8 mouse cellular contexts compared by ENCODE assay signal in genomic region chr3:95041625-95042024, GRCm38 (mm10). TPM values are rescaled to one million over a fixed set of nuclear protein-coding genes. Genes with fewer than 3 reads are reported as not detected.
A peak's percentile ranks its signal among the peaks of the same experiment; 100 is the strongest.
DNase-seq lines count a peak whose midpoint lies in the region; ATAC-seq and TF ChIP-seq lines count a peak whose summit lies in the region.

No protein-coding gene starts in this region.

- peak overlapping the region; percentile 96 for H3K9ac ChIP-seq in heart, embryonic 15.5 days
- H3K9ac ChIP-seq in ES-Bruce4 (ENCODE audit: low read depth, poor library complexity, severe bottlenecking): peak overlapping the region; percentile 96
- H3K9ac ChIP-seq in forebrain, embryonic 16.5 days (replicated peaks; ENCODE audit: low read depth, low read length): peak overlapping the region; percentile 76
- H3K9ac ChIP-seq in liver, postnatal 0 days (replicated peaks): peak overlapping the region; percentile 84

- no peaks in the 10 kb centered on the region for H3K27me3 ChIP-seq in heart, embryonic 15.5 days
- H3K27me3 ChIP-seq in ES-Bruce4 (ENCODE audit: control insufficient read depth, insufficient read depth, low read length, poor library complexity, severe bottlenecking): no peaks in the 10 kb centered on the region
- no peaks in the 10 kb centered on the region for H3K27me3 ChIP-seq in forebrain, embryonic 16.5 days (replicated peaks; ENCODE audit: control insufficient read depth, insufficient read depth, low read length)
- no peaks in the 10 kb centered on the region for H3K27me3 ChIP-seq in liver, postnatal 0 days (ENCODE audit: insufficient read depth, low read length)

- ATAC-seq in heart, embryonic 15.5 days (replicated peaks; ENCODE audit: insufficient number of reproducible peaks, insufficient read depth, low FRiP score, low read depth): no peak
- no peak for ATAC-seq in forebrain, embryonic 16.5 days
- no peak for ATAC-seq in liver, postnatal 0 days

- H3K27ac ChIP-seq in heart, embryonic 15.5 days: no peak overlapping the region
- no peak overlapping the region for H3K27ac ChIP-seq in ES-Bruce4 (ENCODE audit: insufficient read depth, low read length)
- H3K27ac ChIP-seq in forebrain, embryonic 16.5 days (ENCODE audit: low read length): no peak overlapping the region
- peak overlapping the region; percentile 76 for H3K27ac ChIP-seq in liver, postnatal 0 days (ENCODE audit: low read depth)

- H3K4me1 ChIP-seq in heart, embryonic 15.5 days (replicated peaks): peaks cover 12% of the 10 kb centered on the region
- H3K4me1 ChIP-seq in ES-Bruce4 (ENCODE audit: control insufficient read depth, insufficient read depth, low read length): no peaks in the 10 kb centered on the region
- H3K4me1 ChIP-seq in forebrain, embryonic 16.5 days (replicated peaks; ENCODE audit: control insufficient read depth, insufficient read depth, low read length): peaks cover 11% of the 10 kb centered on the region
- peaks cover 9% of the 10 kb centered on the region for H3K4me1 ChIP-seq in liver, postnatal 0 days (ENCODE audit: insufficient read depth)

- peak overlapping the region; percentile 60 for H3K4me2 ChIP-seq in heart, embryonic 15.5 days
- peak overlapping the region; percentile 59 for H3K4me2 ChIP-seq in forebrain, embryonic 16.5 days (ENCODE audit: low read length)
- peak overlapping the region; percentile 73 for H3K4me2 ChIP-seq in liver, postnatal 0 days (ENCODE audit: low read depth, low read length)

- WGBS in heart, embryonic 15.5 days: 10% methylated on average over 3 of the region's 3 CpGs
- WGBS in forebrain, embryonic 16.5 days: 20% methylated on average over 3 of the region's 3 CpGs
- WGBS in liver, postnatal 0 days (ENCODE audit: insufficient replicate concordance): 14% methylated on average over 3 of the region's 3 CpGs

- peaks cover 14% of the 10 kb centered on the region for H3K36me3 ChIP-seq in heart, embryonic 15.5 days
- peaks cover 14% of the 10 kb centered on the region for H3K36me3 ChIP-seq in ES-Bruce4 (ENCODE audit: control insufficient read depth, insufficient read depth, low read length, poor library complexity, severe bottlenecking)
- no peaks in the 10 kb centered on the region for H3K36me3 ChIP-seq in forebrain, embryonic 16.5 days (ENCODE audit: control insufficient read depth, insufficient read depth)
- peaks cover 12% of the 10 kb centered on the region for H3K36me3 ChIP-seq in liver, postnatal 0 days (replicated peaks; ENCODE audit: insufficient read depth, low read length)

- TF ChIP-seq CTCF in ES-Bruce4 (IDR thresholded peaks at IDR 0.05; ENCODE audit: low read depth, low read length): no peak
- TF ChIP-seq CTCF in liver, postnatal 0 days (IDR thresholded peaks at IDR 0.05; ENCODE audit: low read depth): no peak

- no peaks in the 10 kb centered on the region for H3K9me3 ChIP-seq in heart, embryonic 15.5 days (replicated peaks)
- H3K9me3 ChIP-seq in ES-Bruce4 (replicated peaks; ENCODE audit: control insufficient read depth, insufficient read depth, low read length, poor library complexity, severe bottlenecking): no peaks in the 10 kb centered on the region
- no peaks in the 10 kb centered on the region for H3K9me3 ChIP-seq in forebrain, embryonic 16.5 days (ENCODE audit: control insufficient read depth, low read length)
- no peaks in the 10 kb centered on the region for H3K9me3 ChIP-seq in liver, postnatal 0 days (ENCODE audit: low read length)

- no peak for DNase-seq in heart, postnatal 4 days
- no peak for DNase-seq in liver, postnatal 0 days
- no peak for DNase-seq in retina, embryonic 14.5 days (ENCODE audit: low spot score)
- DNase-seq in spleen, postnatal 10 days (ENCODE audit: low spot score in 2 of 2): no peak
- DNase-seq in thymus, postnatal 0 days (ENCODE audit: low spot score): no peak

- H3K4me3 ChIP-seq in heart, embryonic 15.5 days: peak overlapping the region; percentile 91
- H3K4me3 ChIP-seq in ES-Bruce4 (ENCODE audit: low read depth, low read length): peak overlapping the region; percentile 95; the same call in 1 of the 2 replicates
- peak overlapping the region; percentile 73 for H3K4me3 ChIP-seq in forebrain, embryonic 16.5 days (replicated peaks; ENCODE audit: low read length)
- H3K4me3 ChIP-seq in liver, postnatal 0 days (ENCODE audit: low read depth, low read length): peak overlapping the region; percentile 83

- TF ChIP-seq EP300 in ES-Bruce4 (IDR thresholded peaks at IDR 0.05; ENCODE audit: insufficient read depth, low read depth, low read length): no peak
- no peak for TF ChIP-seq EP300 in liver, postnatal 0 days (IDR thresholded peaks at IDR 0.05; ENCODE audit: low read depth)

- no peak for TF ChIP-seq POLR2A in ES-Bruce4 (IDR thresholded peaks at IDR 0.05; ENCODE audit: insufficient read depth, low read length)

RNA-seq across cellular contexts. Expression of gene Psmd4, which starts 0.8 kb away (rescaled TPM):
- polyA plus RNA-seq in heart, embryonic 15.5 days (2015; fragmentation: Nextera tagmentation; extraction: Ambion mirVana): 168 and 198 TPM in 2 replicates
- 100 to 1,000 TPM; 145 to 147 TPM for total RNA-seq in heart, postnatal 4 days (2021)
- polyA plus RNA-seq in ES-Bruce4 (2011; ENCODE audit: insufficient read depth, insufficient read length, low read depth, missing spikeins): 286 and 316 TPM in 2 replicates
- 286 and 291 TPM in 2 replicates for polyA plus RNA-seq in forebrain, embryonic 16.5 days (2015; fragmentation: Nextera tagmentation; extraction: Ambion mirVana)
- polyA plus RNA-seq in liver, postnatal 0 days (2015; fragmentation: Nextera tagmentation; extraction: Ambion mirVana): 142 and 143 TPM in 2 replicates
- 310 and 313 TPM in 2 replicates for polyA plus RNA-seq in thymus, postnatal 0 days (2015; fragmentation: Nextera tagmentation; extraction: Ambion mirVana)

RNA-seq across cellular contexts. Expression of gene Zfp687, which starts 26.4 kb away (rescaled TPM):
- polyA plus RNA-seq in heart, embryonic 15.5 days (2015; fragmentation: Nextera tagmentation; extraction: Ambion mirVana): 12.3 and 18.3 TPM in 2 replicates
- 10 to 100 TPM; 30.7 to 33.4 TPM for total RNA-seq in heart, postnatal 4 days (2021)
- 37.7 and 56.5 TPM in 2 replicates for polyA plus RNA-seq in ES-Bruce4 (2011; ENCODE audit: insufficient read depth, insufficient read length, low read depth, missing spikeins)
- 20.0 and 20.7 TPM in 2 replicates for polyA plus RNA-seq in forebrain, embryonic 16.5 days (2015; fragmentation: Nextera tagmentation; extraction: Ambion mirVana)
- 3.7 and 5.3 TPM in 2 replicates for polyA plus RNA-seq in liver, postnatal 0 days (2015; fragmentation: Nextera tagmentation; extraction: Ambion mirVana)
- 16.7 and 18.4 TPM in 2 replicates for polyA plus RNA-seq in thymus, postnatal 0 days (2015; fragmentation: Nextera tagmentation; extraction: Ambion mirVana)
